ENCODE assay signal across 8 mouse cellular contexts in the genomic region with DNA sequence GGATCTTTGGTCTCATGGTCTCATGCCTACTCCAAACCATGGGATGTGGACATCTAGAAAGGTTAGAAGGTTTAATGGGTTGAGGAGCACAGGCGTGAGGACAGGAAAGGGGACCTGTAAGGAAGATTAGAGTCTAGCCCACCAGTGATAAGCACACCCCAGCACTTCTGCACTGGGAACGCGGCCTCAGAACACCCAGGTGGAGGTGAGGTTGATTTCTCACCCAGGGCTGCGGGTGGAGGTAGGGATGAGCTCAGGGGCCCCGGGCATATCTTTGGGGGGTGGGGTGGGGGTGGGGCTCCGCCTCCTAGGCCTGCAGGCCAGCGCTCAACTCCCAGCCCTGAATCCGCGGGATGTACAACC. TPM values are rescaled to one million over a fixed set of nuclear protein-coding genes. Genes with fewer than 3 reads are reported as not detected.
DNase-seq lines count a peak whose midpoint lies in the region; ATAC-seq and TF ChIP-seq lines count a peak whose summit lies in the region.

No protein-coding gene starts in this region.

- H3K9ac ChIP-seq in hindbrain, embryonic 12.5 days = peak overlapping the region; percentile 69
- peak overlapping the region; percentile 68 for H3K9ac ChIP-seq in midbrain, embryonic 12.5 days (replicated peaks)

- no peak for TF ChIP-seq CTCF in kidney, adult 2 months (conservative IDR thresholded peaks at IDR 0.05; ENCODE audit: insufficient read depth, insufficient read length, low read depth, low read length)
- TF ChIP-seq CTCF in bone marrow macrophage, adult 2 months (IDR thresholded peaks at IDR 0.05; ENCODE audit: low read depth, low read length) = no peak

- H3K27ac ChIP-seq in kidney, adult 2 months (ENCODE audit: insufficient read depth, low read depth, low read length) = peak overlapping the region; percentile 44; the same call in 1 of the 2 replicates
- no peak overlapping the region for H3K27ac ChIP-seq in bone marrow macrophage, adult 2 months (ENCODE audit: insufficient read depth, low read depth, low read length)
- no peak overlapping the region for H3K27ac ChIP-seq in hindbrain, embryonic 12.5 days
- no peak overlapping the region for H3K27ac ChIP-seq in midbrain, embryonic 12.5 days (replicated peaks)

- ATAC-seq in hindbrain, embryonic 12.5 days (ENCODE audit: low FRiP score) = no peak; the same call in 1 of the 2 replicates
- peak; percentile 46; the same call in 1 of the 2 replicates for ATAC-seq in midbrain, embryonic 12.5 days (ENCODE audit: low FRiP score, low read depth)

- no peaks in the 10 kb centered on the region for H3K27me3 ChIP-seq in kidney, adult 2 months (replicated peaks; ENCODE audit: control insufficient read depth, insufficient read depth, low read length)
- peaks cover 37% of the 10 kb centered on the region for H3K27me3 ChIP-seq in hindbrain, embryonic 12.5 days
- peaks cover 49% of the 10 kb centered on the region for H3K27me3 ChIP-seq in midbrain, embryonic 12.5 days

- peak overlapping the region; percentile 88 for H3K4me3 ChIP-seq in kidney, adult 2 months (ENCODE audit: insufficient read depth, low read depth, low read length)
- peak overlapping the region; percentile 64 for H3K4me3 ChIP-seq in bone marrow macrophage, adult 2 months (ENCODE audit: insufficient read depth, low read length)
- peak overlapping the region; percentile 77 for H3K4me3 ChIP-seq in hindbrain, embryonic 12.5 days
- H3K4me3 ChIP-seq in midbrain, embryonic 12.5 days = peak overlapping the region; percentile 79

- H3K4me2 ChIP-seq in hindbrain, embryonic 12.5 days (replicated peaks) = peak overlapping the region; percentile 77
- peak overlapping the region; percentile 82 for H3K4me2 ChIP-seq in midbrain, embryonic 12.5 days (replicated peaks)

- peaks cover 9% of the 10 kb centered on the region for H3K4me1 ChIP-seq in kidney, adult 2 months (ENCODE audit: control insufficient read depth, insufficient read depth, low read length)
- peaks cover 17% of the 10 kb centered on the region for H3K4me1 ChIP-seq in bone marrow macrophage, adult 2 months (ENCODE audit: control insufficient read depth, insufficient read depth, low read length)
- H3K4me1 ChIP-seq in hindbrain, embryonic 12.5 days = peaks cover 24% of the 10 kb centered on the region
- peaks cover 5% of the 10 kb centered on the region; the same call in 1 of the 2 replicates for H3K4me1 ChIP-seq in midbrain, embryonic 12.5 days

- H3K9me3 ChIP-seq in hindbrain, embryonic 12.5 days (replicated peaks) = no peaks in the 10 kb centered on the region
- no peaks in the 10 kb centered on the region for H3K9me3 ChIP-seq in midbrain, embryonic 12.5 days

- no peaks in the 10 kb centered on the region for H3K36me3 ChIP-seq in kidney, adult 2 months (ENCODE audit: control insufficient read depth, insufficient read depth, low read length)
- H3K36me3 ChIP-seq in hindbrain, embryonic 12.5 days = no peaks in the 10 kb centered on the region
- H3K36me3 ChIP-seq in midbrain, embryonic 12.5 days = no peaks in the 10 kb centered on the region

- no peak for DNase-seq in kidney, adult 2 months
- no peak for DNase-seq in kidney, adult 11 months
- DNase-seq in retina, postnatal 1 day = no peak
- DNase-seq in cerebellum, postnatal 36 days = no peak
- DNase-seq in thymus, adult 18-20 months = no peak

- 7% methylated on average over 9 of the region's 9 CpGs for WGBS in kidney, adult 2 months
- WGBS in hindbrain, embryonic 12.5 days = 9% methylated on average over 9 of the region's 9 CpGs
- 6% methylated on average over 8 of the region's 9 CpGs for WGBS in midbrain, embryonic 12.5 days

- no peak for TF ChIP-seq POLR2A in kidney, adult 2 months (IDR thresholded peaks at IDR 0.05; ENCODE audit: low read depth, low read length)
- no peak for TF ChIP-seq POLR2A in bone marrow macrophage, adult 2 months (IDR thresholded peaks at IDR 0.05; ENCODE audit: borderline replicate concordance, low read depth, low read length)

RNA-seq across cellular contexts. Expression of gene Capn5, which starts 0.5 kb away (rescaled TPM):
- polyA plus RNA-seq in kidney, adult 2 months (2012; rRNA removed) = 13.8 and 14.6 TPM in 2 replicates
- polyA plus RNA-seq in bone marrow macrophage, adult 2 months (2012; ENCODE audit: insufficient read depth, insufficient read length, missing spikeins) = 9.1 and 11.5 TPM in 2 replicates
- polyA plus RNA-seq in hindbrain, embryonic 12.5 days (2016; fragmentation: Nextera tagmentation; extraction: Ambion mirVana) = 12.3 and 12.7 TPM in 2 replicates
- 7.2 and 8.6 TPM in 2 replicates for polyA plus RNA-seq in midbrain, embryonic 12.5 days (2016; fragmentation: Nextera tagmentation; extraction: Ambion mirVana)

RNA-seq across cellular contexts. Expression of gene B3gnt6, which starts 21.7 kb away (rescaled TPM):
- polyA plus RNA-seq in kidney, adult 2 months (2012; rRNA removed) = 0.07 TPM in 1 of 2 replicates, not detected in the other
- polyA plus RNA-seq in bone marrow macrophage, adult 2 months (2012; ENCODE audit: insufficient read depth, insufficient read length, missing spikeins) = 0.31 and 0.45 TPM in 2 replicates
- 0.09 TPM in 1 of 2 replicates, not detected in the other for polyA plus RNA-seq in hindbrain, embryonic 12.5 days (2016; fragmentation: Nextera tagmentation; extraction: Ambion mirVana)
- polyA plus RNA-seq in midbrain, embryonic 12.5 days (2016; fragmentation: Nextera tagmentation; extraction: Ambion mirVana) = not detected in 2 replicates

RNA-seq across cellular contexts. Expression of gene Omp, which starts 32.2 kb away (rescaled TPM):
- polyA plus RNA-seq in kidney, adult 2 months (2012; rRNA removed) = 0.53 and 1.3 TPM in 2 replicates
- not detected in 2 replicates for polyA plus RNA-seq in bone marrow macrophage, adult 2 months (2012; ENCODE audit: insufficient read depth, insufficient read length, missing spikeins)
- 0.28 and 0.73 TPM in 2 replicates for polyA plus RNA-seq in hindbrain, embryonic 12.5 days (2016; fragmentation: Nextera tagmentation; extraction: Ambion mirVana)
- 0.13 TPM in 1 of 2 replicates, not detected in the other for polyA plus RNA-seq in midbrain, embryonic 12.5 days (2016; fragmentation: Nextera tagmentation; extraction: Ambion mirVana)

RNA-seq across cellular contexts. Expression of gene Myo7a, which starts 58.2 kb away (rescaled TPM):
- polyA plus RNA-seq in kidney, adult 2 months (2012; rRNA removed) = 24.6 and 29.8 TPM in 2 replicates
- 19.9 and 26.4 TPM in 2 replicates for polyA plus RNA-seq in bone marrow macrophage, adult 2 months (2012; ENCODE audit: insufficient read depth, insufficient read length, missing spikeins)
- 21.9 and 22.5 TPM in 2 replicates for polyA plus RNA-seq in hindbrain, embryonic 12.5 days (2016; fragmentation: Nextera tagmentation; extraction: Ambion mirVana)
- 20.6 and 21.6 TPM in 2 replicates for polyA plus RNA-seq in midbrain, embryonic 12.5 days (2016; fragmentation: Nextera tagmentation; extraction: Ambion mirVana)
